Mouse (Mus musculus): Measurements from ENCODE around the gene Rpn2. TPM values are rescaled to one million over a fixed set of nuclear protein-coding genes. Genes with fewer than 3 reads are reported as not detected.

The Rpn2 gene
- polyA plus RNA-seq, 1 experiment from 2014 or later: 178 TPM

- no peak overlapping the region for H3K27ac ChIP-seq
- no peaks in the 10 kb centered on the region for H3K36me3 ChIP-seq (ENCODE audit: inconsistent target)
- H3K79me2 ChIP-seq (ENCODE audit: inconsistent target): no peaks in the 10 kb centered on the region
- no peak overlapping the region for H3K4me3 ChIP-seq (ENCODE audit: inconsistent target)
- WGBS (ENCODE audit: missing documents): 87% methylated on average over 12 of the region's 12 CpGs
Observed at GRCm38 (mm10) chr2:157349121-157349778, 70.4 kb downstream of the Rpn2 start.

DNA sequence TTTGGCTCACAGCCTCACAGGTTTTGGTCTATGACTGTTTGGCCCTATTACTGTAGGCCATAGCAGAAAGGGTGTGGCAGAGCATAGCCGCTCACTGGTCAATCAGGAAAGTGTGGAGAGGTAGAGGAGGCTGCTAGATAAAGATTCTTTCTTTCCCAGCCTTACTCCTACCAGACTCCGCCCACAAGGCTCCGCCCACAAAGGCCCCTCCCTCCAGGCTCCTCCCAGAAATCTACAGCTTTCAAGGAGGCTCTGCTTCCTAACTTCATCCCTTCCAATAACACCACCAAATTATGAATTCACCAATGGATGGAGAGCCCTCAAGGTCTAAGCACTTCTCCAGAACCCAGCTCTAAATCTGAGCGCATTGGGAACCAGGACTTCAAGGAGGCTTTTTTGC lies 74.4 kb downstream of the Rpn2 start:
- no peaks in the 10 kb centered on the region for H3K79me2 ChIP-seq (ENCODE audit: inconsistent target)
- WGBS (ENCODE audit: missing documents): 91% methylated on average over 4 of the region's 4 CpGs
- no peak overlapping the region for H3K4me3 ChIP-seq (ENCODE audit: inconsistent target)
- no peak overlapping the region for H3K27ac ChIP-seq
- no peaks in the 10 kb centered on the region for H3K36me3 ChIP-seq (ENCODE audit: inconsistent target)

DNA sequence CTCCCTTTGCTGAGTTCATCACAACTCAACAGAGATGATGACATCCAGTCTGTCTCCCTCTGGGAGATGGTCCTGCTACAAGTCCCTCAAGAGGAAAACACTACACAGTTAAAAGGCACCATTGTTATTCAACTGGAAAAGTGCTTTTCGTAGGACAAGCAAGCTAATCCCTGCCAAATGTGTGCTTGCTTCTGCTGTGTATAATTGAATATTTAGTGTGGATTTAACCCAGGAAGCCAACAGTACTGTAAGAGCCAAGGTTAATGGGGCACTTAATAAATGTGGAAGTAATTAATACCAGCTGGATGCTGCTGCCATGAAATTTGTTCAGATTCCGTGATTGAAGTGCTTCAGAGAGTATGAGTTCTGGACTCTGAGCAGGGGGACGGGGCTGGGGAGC lies 75.3 kb downstream of the Rpn2 start:
- Histone ChIP-seq H3K36me3 (ENCODE audit: inconsistent target) (no peaks in the 10 kb centered on the region), H3K79me2 (ENCODE audit: inconsistent target) (no peaks in the 10 kb centered on the region), H3K27ac (no peak overlapping the region), H3K4me3 (ENCODE audit: inconsistent target) (no peak overlapping the region)
- 91% methylated on average over 3 of the region's 3 CpGs for WGBS (ENCODE audit: missing documents)

DNA sequence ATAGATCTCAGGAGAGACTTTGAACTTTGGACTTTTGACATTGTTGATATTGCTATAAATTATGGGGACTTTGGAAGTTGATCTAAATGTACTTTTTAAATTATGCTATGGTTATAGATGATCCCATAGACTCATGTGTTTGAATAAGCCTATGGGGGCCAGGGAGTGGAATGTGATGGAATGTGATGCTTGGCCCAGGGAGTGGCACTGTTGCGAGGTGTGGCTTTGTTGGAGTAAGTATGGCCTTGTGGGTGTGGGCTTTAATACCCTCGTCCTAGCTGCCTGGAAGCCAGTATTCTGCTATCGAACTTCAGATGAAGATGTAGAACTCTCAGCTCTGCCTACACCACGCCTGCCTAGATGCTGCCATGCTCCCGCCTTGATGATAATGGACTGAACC lies 81.2 kb downstream of the Rpn2 start:
- Histone ChIP-seq H3K27ac (no peak overlapping the region), H3K4me3 (ENCODE audit: inconsistent target) (no peak overlapping the region), H3K36me3 (ENCODE audit: inconsistent target) (no peaks in the 10 kb centered on the region), H3K79me2 (ENCODE audit: inconsistent target) (no peaks in the 10 kb centered on the region)
- WGBS (ENCODE audit: missing documents): 88% methylated on average over 4 of the region's 5 CpGs

GRCm38 (mm10) chr2:157363031-157363430 lies 84.2 kb downstream of the Rpn2 start:
- Histone ChIP-seq H3K79me2 (ENCODE audit: inconsistent target) (peaks cover 4% of the 10 kb centered on the region), H3K36me3 (ENCODE audit: inconsistent target) (no peaks in the 10 kb centered on the region), H3K27ac (no peak overlapping the region), H3K4me3 (ENCODE audit: inconsistent target) (no peak overlapping the region)
- 78% methylated on average over 3 of the region's 3 CpGs for WGBS (ENCODE audit: missing documents)

DNA sequence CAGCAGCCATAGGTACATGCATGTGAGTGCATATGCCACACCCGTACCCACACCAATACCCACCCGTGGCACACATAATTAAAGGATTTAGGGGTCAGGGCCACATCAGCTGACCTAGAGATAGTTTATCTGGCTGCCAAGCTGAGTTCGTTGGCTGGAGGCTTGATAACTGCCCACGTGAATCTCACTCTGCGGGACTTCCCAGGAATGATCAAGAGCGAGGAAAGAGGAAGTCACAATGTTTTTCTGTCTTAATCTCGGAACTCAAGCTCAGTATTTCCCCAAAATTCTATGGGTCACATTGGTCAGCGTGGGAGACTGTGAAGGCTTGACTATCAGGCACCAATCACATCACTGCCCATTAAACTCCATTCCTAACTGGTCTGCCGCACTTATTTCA lies 87.9 kb downstream of the Rpn2 start:
- WGBS (ENCODE audit: missing documents): 34% methylated on average over 9 of the region's 9 CpGs
- Histone ChIP-seq H3K27ac (peak overlapping the region; percentile 91), H3K36me3 (ENCODE audit: inconsistent target) (no peaks in the 10 kb centered on the region), H3K4me3 (ENCODE audit: inconsistent target) (peak overlapping the region; percentile 90; the same call in 1 of the 2 replicates), H3K79me2 (ENCODE audit: inconsistent target) (peaks cover 41% of the 10 kb centered on the region)

DNA sequence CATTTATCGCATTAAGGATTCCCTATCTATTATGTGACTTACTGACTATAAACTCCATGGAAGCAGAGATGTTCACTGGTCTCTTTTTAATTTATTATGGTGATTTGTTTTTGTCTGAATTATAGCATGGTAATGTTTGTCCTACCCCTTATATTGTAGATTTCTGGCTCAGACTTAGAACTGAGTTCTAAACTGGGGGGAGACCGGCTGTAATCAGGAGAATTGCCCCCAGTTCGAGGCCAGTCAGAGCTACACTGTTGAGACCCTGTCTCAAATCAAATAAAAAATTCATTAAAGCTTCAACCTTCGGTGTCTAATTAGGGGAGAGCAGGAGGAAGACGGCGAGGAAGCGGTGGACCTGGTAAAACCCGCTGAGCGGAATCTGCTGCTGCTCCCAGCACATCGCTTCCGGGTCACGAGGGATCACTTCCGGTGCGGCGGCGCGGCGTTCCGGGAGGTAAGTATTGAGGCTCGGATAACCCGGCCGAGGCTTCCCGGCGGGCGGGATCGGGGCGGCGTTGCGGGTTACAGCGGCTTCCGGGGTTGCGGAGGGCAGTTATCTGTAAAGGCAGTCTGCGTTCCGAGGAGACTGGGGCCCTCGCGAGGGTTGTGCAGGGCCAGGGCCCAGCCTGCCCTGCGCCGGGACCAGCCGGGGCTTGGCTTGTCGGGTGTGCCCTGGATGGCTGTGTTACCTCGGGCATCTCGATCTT lies 88.5 kb downstream of the Rpn2 start, which contains the start of gene Manbal:
TSS of gene Manbal (plus strand) at position 411 of the 710 bp plus-strand sequence.
- H3K27ac ChIP-seq: peak within 1 kb of the TSS; percentile 91
- peak within 1 kb of the TSS; percentile 90 for H3K4me3 ChIP-seq (ENCODE audit: inconsistent target)
- H3K36me3 ChIP-seq (ENCODE audit: inconsistent target): no peaks in the 10 kb centered on the region
- peaks cover 47% of the 10 kb centered on the region for H3K79me2 ChIP-seq (ENCODE audit: inconsistent target)
- WGBS (ENCODE audit: missing documents): 4% methylated on average over 42 of the region's 42 CpGs

- no peaks in the 10 kb centered on the region for H3K36me3 ChIP-seq (ENCODE audit: inconsistent target)
- H3K79me2 ChIP-seq (ENCODE audit: inconsistent target): peaks cover 54% of the 10 kb centered on the region
- 2% methylated on average over 13 of the region's 13 CpGs for WGBS (ENCODE audit: missing documents)
- H3K4me3 ChIP-seq (ENCODE audit: inconsistent target): peak overlapping the region; percentile 90
- H3K27ac ChIP-seq: peak overlapping the region; percentile 91
Observed at GRCm38 (mm10) chr2:157367991-157368390, 89.2 kb downstream of the Rpn2 start.

DNA sequence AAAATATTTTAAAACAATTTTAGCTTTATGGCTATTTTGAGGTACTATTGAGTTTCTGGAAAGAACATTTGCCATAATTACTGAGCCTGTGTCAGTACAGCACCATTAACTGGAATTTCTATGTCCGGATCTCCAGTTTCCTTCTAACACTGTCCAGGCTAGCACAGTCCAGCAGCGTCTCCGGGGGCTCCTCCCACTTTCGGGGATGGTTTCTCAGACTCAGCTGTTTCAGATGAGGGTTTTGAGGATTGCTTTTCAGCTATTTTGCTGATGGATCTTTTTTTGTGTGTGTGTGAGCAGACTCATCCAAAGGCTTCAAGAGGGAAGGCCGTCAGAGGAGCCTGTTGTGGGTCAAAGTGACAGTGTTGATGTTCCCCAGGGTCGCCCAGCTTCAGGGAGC lies 92.9 kb downstream of the Rpn2 start:
- WGBS (ENCODE audit: missing documents): 85% methylated on average over 6 of the region's 6 CpGs
- peaks cover 89% of the 10 kb centered on the region for H3K79me2 ChIP-seq (ENCODE audit: inconsistent target)
- H3K36me3 ChIP-seq (ENCODE audit: inconsistent target): peaks cover 6% of the 10 kb centered on the region; the same call in 1 of the 2 replicates
- no peak overlapping the region for H3K27ac ChIP-seq
- no peak overlapping the region for H3K4me3 ChIP-seq (ENCODE audit: inconsistent target)

- H3K27ac ChIP-seq: no peak overlapping the region
- peaks cover 6% of the 10 kb centered on the region; the same call in 1 of the 2 replicates for H3K36me3 ChIP-seq (ENCODE audit: inconsistent target)
- H3K79me2 ChIP-seq (ENCODE audit: inconsistent target): peaks cover 98% of the 10 kb centered on the region
- H3K4me3 ChIP-seq (ENCODE audit: inconsistent target): no peak overlapping the region
- WGBS (ENCODE audit: missing documents): 90% methylated on average over 3 of the region's 3 CpGs
Observed at GRCm38 (mm10) chr2:157373681-157374080, 94.9 kb downstream of the Rpn2 start.

DNA sequence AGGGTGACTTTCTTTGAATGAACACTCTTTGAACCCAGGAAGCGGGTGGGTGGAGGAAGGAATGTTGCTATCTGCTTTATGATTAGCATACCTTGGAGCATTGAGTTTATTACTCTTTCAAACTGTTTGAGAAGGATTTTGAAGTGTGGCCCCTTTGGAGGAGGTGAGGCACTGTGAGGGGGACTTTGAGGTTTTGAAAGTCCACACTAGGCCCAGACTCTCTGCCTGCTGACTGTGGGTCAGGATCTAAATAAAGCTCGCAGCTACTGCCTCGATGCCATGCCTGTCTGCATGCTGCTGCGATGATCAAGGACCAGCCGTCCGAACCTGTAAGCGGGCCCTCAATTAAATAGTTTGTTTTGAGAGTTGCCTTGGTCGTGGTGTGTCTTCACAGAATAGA lies 96.2 kb downstream of the Rpn2 start:
- no peak overlapping the region for H3K4me3 ChIP-seq (ENCODE audit: inconsistent target)
- peaks cover 17% of the 10 kb centered on the region; the same call in 1 of the 2 replicates for H3K36me3 ChIP-seq (ENCODE audit: inconsistent target)
- no peak overlapping the region for H3K27ac ChIP-seq
- 93% methylated on average over 7 of the region's 8 CpGs for WGBS (ENCODE audit: missing documents)
- peaks cover 93% of the 10 kb centered on the region for H3K79me2 ChIP-seq (ENCODE audit: inconsistent target)

Other genes with a start within 250 kb of the Rpn2 start
- gene Soga1, start 199.8 kb upstream of the Rpn2 start, polyA plus RNA-seq (2018): 8.1 to 15.4 TPM (median 10.2 TPM) in 3 replicates
- not detected in 3 replicates for gene Tldc2, start 192.0 kb upstream of the Rpn2 start, polyA plus RNA-seq (2018)
- 206 to 608 TPM (median 460 TPM) in 3 replicates for gene Samhd1, start 143.8 kb upstream of the Rpn2 start, polyA plus RNA-seq (2018)
- 10.6 to 26.0 TPM (median 16.2 TPM) in 3 replicates for gene Rbl1, start 74.5 kb upstream of the Rpn2 start, polyA plus RNA-seq (2018)
- 0.15 to 0.18 TPM in 2 of 3 replicates, not detected in the other for gene Mroh8, start 532 bp downstream of the Rpn2 start, polyA plus RNA-seq (2018)
- not detected in 3 replicates for gene Ghrh, start 68.5 kb downstream of the Rpn2 start, polyA plus RNA-seq (2018)
- 36.1 to 57.8 TPM (median 47.9 TPM) in 3 replicates for gene Manbal, start 88.6 kb downstream of the Rpn2 start, polyA plus RNA-seq (2018)
- 1.8 to 3.1 TPM (median 2.2 TPM) in 3 replicates for gene Src, start 139.4 kb downstream of the Rpn2 start, polyA plus RNA-seq (2018)